Mouse (Mus musculus): ENCODE data around the gene Ccdc32. TPM values are rescaled to one million over a fixed set of nuclear protein-coding genes. Genes with fewer than 3 reads are reported as not detected.

Ccdc32 gene
- 15.2 and 18.8 TPM in 2 replicates for polyA plus RNA-seq (2012; rRNA removed)

DNA sequence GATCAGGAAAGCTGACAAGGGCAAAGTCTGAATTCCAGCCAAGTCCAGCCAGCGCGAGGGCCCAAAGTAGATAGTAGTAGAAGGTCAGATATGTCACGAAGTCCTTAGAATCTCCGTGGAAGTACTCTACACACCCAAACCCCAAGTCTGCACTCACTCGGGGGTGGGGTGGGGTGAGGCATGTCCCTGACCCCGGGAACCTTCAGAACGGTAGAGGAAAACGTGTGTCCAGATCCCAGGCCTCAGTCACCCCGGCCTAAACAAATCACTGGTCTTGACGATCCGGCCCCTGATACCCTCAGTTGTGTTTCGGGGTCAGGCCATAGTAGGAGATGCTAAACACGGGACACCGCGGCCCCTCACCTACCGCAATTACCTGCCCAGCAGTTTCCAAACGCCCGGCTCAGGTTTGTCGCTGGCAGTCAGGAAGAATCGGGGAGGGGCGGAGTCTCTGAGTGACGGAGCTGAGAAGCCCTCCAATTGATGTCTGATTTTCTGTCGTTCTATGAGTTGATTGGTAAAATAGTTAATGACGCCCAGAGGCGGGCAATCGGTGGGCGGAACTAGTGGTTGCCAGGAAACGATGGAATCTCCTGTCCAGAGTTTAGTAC lies at the start of gene Ccdc32:
Gene Ccdc32 (minus strand): TSS at position 453 of the 611 bp plus-strand sequence.

DNA sequence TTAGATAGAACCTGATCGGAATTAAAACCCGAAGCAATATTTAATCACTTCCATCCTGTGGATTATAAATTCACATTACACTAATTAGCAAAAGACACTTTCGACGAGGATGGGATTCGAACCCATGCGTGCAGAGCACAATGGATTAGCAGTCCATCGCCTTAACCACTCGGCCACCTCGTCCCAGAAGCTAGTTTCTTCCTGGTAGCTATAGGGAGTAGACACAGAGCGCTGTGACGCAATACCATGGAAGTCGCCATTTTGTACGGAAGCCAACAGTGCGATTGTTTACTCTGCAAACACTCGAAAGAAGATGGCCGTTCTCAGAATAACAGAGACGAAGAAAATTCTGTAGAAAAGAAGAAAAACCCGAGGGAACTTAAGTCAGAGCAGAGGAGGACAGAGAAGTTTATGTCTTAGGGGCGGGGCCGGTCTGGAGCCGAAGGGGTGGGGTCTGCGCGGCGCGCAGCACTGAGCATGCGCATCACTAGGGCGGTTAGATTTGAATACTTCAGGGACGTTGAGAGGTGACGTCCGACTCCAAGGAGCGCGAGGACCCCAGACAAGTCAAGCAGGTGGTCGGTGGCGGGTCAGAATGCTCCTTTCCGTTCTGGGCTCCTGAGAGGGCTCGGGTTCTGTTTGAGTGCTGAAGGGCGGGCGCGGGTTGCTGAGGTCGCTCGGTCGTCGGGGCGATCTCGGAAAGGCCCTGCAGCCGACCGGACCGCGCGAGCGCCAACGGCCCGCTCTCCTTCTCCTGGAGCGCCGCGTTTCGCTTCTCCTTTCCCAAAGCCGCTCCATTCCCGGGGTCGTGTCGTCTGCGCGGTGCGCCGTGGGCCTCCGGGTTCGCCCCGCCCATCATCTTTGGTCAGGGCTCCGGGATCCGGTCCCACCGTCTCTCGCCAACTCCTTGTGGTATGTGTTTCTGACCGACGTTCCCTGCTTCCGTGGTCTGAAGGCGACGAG lies 17.7 kb upstream of the Ccdc32 start, which contains the start of gene Knl1:
Gene Knl1 (plus strand): TSS at position 471 of the 963 bp plus-strand sequence.

DNA sequence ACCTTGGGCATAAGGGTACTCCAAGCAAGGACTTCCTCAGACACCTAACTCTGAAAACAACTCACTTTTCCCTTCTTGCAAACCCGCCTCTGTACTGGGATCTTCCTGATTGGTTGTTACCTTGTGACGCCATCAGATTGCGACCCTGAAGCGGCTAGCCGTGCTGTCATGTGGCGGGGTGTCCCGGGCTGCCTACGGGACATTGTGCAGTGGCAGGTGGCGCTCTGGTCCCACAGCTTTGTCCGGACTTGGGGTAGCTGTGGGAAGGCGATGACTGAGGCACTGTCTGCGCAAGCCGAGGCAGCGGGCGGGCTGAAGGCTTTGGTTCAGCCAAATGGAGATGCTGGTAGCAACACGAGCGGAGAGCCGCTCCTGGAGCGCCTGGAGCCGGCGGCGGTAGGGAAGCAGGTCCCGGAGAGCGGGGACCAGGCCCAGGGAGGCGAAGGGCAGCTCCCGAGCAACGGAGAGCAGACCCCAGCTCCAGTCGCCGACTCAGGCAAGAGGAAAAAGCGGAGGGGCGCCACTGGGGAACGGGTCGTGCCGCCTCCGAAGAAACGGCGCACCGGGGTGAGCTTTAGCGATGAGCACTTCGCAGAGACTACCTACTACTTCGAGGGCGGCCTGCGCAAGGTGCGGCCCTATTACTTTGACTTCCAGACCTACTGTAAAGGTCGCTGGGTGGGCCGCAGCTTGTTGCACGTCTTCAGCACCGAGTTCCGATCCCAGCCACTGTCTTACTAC lies 5.6 kb upstream of the Ccdc32 start, which contains the start of gene Rpusd2:
Gene Rpusd2 (plus strand): TSS at position 135 of the 741 bp plus-strand sequence.

Other genes with a start within 250 kb of the Ccdc32 start
- 10.1 and 11.3 TPM in 2 replicates for gene Disp2, start 249.7 kb downstream of the Ccdc32 start, polyA plus RNA-seq (2012; rRNA removed)
- gene Knstrn, start 215.4 kb downstream of the Ccdc32 start, polyA plus RNA-seq (2012; rRNA removed): 124 and 196 TPM in 2 replicates
- 72.0 and 85.7 TPM in 2 replicates for gene Ivd, start 167.4 kb downstream of the Ccdc32 start, polyA plus RNA-seq (2012; rRNA removed)
- gene Bahd1, start 129.0 kb downstream of the Ccdc32 start, polyA plus RNA-seq (2012; rRNA removed): 12.5 and 17.4 TPM in 2 replicates
- gene Chst14, start 102.9 kb downstream of the Ccdc32 start, polyA plus RNA-seq (2012; rRNA removed): 13.0 and 24.4 TPM in 2 replicates
- gene Rpusd2, start 5.4 kb upstream of the Ccdc32 start, polyA plus RNA-seq (2012; rRNA removed): 9.2 and 10.1 TPM in 2 replicates
- 10.9 and 14.5 TPM in 2 replicates for gene Knl1, start 17.7 kb upstream of the Ccdc32 start, polyA plus RNA-seq (2012; rRNA removed)
- 52.8 and 53.0 TPM in 2 replicates for gene Rad51, start 83.4 kb upstream of the Ccdc32 start, polyA plus RNA-seq (2012; rRNA removed)
- gene Rmdn3, start 127.6 kb upstream of the Ccdc32 start, polyA plus RNA-seq (2012; rRNA removed): 32.3 and 40.1 TPM in 2 replicates
- 1.8 and 3.3 TPM in 2 replicates for gene Gchfr, start 138.4 kb upstream of the Ccdc32 start, polyA plus RNA-seq (2012; rRNA removed)
- 0.02 TPM in 1 of 2 replicates, not detected in the other for gene Gm14137, start 145.1 kb upstream of the Ccdc32 start, polyA plus RNA-seq (2012; rRNA removed)
- gene Zfyve19, start 179.2 kb upstream of the Ccdc32 start, polyA plus RNA-seq (2012; rRNA removed): 42.1 and 53.1 TPM in 2 replicates
- gene Dnajc17, start 179.4 kb upstream of the Ccdc32 start, polyA plus RNA-seq (2012; rRNA removed): 35.0 and 61.3 TPM in 2 replicates
- 0.06 TPM in 1 of 2 replicates, not detected in the other for gene Ppp1r14d, start 200.5 kb upstream of the Ccdc32 start, polyA plus RNA-seq (2012; rRNA removed)
- gene Spint1, start 208.0 kb upstream of the Ccdc32 start, polyA plus RNA-seq (2012; rRNA removed): 1.6 and 2.7 TPM in 2 replicates
- gene Rhov, start 241.9 kb upstream of the Ccdc32 start, polyA plus RNA-seq (2012; rRNA removed): 0.98 and 1.7 TPM in 2 replicates